Mouse (Mus musculus) hindbrain, postnatal 0 days (tissue): ENCODE measurements around the gene Tspan31. TPM values are rescaled to one million over a fixed set of nuclear protein-coding genes. Genes with fewer than 3 reads are reported as not detected.

Experiments
- ATAC-seq: fragments of 200-750 bp; cut with Nextera tagmentation; 2 replicates; pipeline ENCODE4 v1.8.0; 2017; ENCODE audit warnings: mild to moderate bottlenecking, moderate TSS enrichment, moderate library complexity
- DNase-seq: peaks from one replicate; pipeline ENCODE4 v3.0.0-alpha.2; 2015; ENCODE audit warnings: low spot score
- H3K27ac ChIP-seq: fragments of 300-500 bp; sonication (generic); 2 replicates; pipeline ENCODE4 v1.5.1; 2014; ENCODE audit warnings: mild to moderate bottlenecking
- H3K27me3 ChIP-seq: fragments of 300-500 bp; sonication (generic); 2 replicates; pipeline ENCODE4 v1.6.1; 2014; ENCODE audit warnings: low read length, mixed read lengths; ENCODE audit not compliant: insufficient read depth
- H3K36me3 ChIP-seq: fragments of 300-500 bp; sonication (generic); 2 replicates; pipeline ENCODE4 v1.6.1; 2014; ENCODE audit warnings: low read length, mixed read lengths; ENCODE audit not compliant: insufficient read depth
- H3K4me1 ChIP-seq: fragments of 300-500 bp; sonication (generic); 2 replicates; pipeline ENCODE4 v1.6.1; 2014; ENCODE audit warnings: antibody characterized with exemption, low read length, mixed read lengths; ENCODE audit not compliant: insufficient read depth
- H3K4me2 ChIP-seq: fragments of 300-500 bp; sonication (generic); 2 replicates; pipeline ENCODE4 v1.6.1; 2014; ENCODE audit warnings: low read depth, mild to moderate bottlenecking, low read length, moderate library complexity, mixed read lengths
- H3K4me3 ChIP-seq: fragments of 300-500 bp; sonication (generic); 2 replicates; pipeline ENCODE4 v1.5.1; 2014; ENCODE audit warnings: low read length
- H3K9ac ChIP-seq: fragments of 300-500 bp; sonication (generic); replicated peaks from 2 replicates; pipeline ENCODE4 v1.6.1; 2014; ENCODE audit warnings: mild to moderate bottlenecking, low read length, moderate library complexity, mixed read lengths
- H3K9me3 ChIP-seq: fragments of 300-500 bp; sonication (generic); 2 replicates; pipeline ENCODE4 v1.6.1; 2016; ENCODE audit warnings: low read length, mixed read lengths
- CTCF ChIP-seq: IDR thresholded peaks from 2 replicates; pipeline ENCODE4 v1.5.1; 2016; ENCODE audit warnings: antibody characterized with exemption, control low read depth, low read depth
- WGBS: fragments of 180-500 bp; shearing (Covaris S2); extraction: QIAGEN DNeasy Blood & Tissue Kit; methylation state at CpG from one replicate; pipeline ENCODE4 v1.1.7; 2014; 5-methylcytosine and 5-hydroxymethylcytosine counted together
- polyA plus RNA-seq: library from polyadenylated mRNA; unstranded; fragments of >200 nt; fragmentation: Nextera tagmentation; extraction: Ambion mirVana; gene quantifications from 2 replicates; pipeline ENCODE4 v1.2.1, GENCODE M21; 2015
- total RNA-seq: library from RNA; depleted of rRNA; stranded (reverse); fragments of >200 nt; gene quantifications from 2 replicates; pipeline ENCODE4 v1.2.3, GENCODE M21; 2014

Gene Tspan31
- total and polyA plus RNA-seq, 2 experiments from 2014 or later = 105 to 129 TPM

DNA sequence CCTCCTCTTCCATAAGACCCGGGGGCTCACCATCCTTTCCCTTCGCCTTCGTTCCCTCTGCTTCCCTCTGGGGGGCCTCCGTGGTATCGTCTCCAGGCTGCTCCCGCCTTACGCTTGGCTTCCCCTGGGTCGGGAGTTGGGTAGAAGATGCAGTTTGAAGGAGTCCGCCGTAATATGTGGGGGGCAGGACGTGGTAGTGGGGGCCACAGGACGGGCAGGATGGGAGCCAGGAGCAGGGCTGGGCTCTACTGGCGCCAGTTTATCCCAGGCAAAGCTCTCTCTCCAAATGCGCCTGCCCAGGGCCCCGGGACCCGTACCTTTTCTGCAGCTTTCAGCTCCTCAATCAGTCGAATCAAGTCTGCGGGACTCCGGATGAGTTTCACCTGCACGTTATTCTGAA lies 28.4 kb upstream of the Tspan31 start:
- 79% methylated on average over 20 of the region's 20 CpGs for WGBS
- no peak for ATAC-seq
- H3K36me3 ChIP-seq = peaks cover 31% of the 10 kb centered on the region

DNA sequence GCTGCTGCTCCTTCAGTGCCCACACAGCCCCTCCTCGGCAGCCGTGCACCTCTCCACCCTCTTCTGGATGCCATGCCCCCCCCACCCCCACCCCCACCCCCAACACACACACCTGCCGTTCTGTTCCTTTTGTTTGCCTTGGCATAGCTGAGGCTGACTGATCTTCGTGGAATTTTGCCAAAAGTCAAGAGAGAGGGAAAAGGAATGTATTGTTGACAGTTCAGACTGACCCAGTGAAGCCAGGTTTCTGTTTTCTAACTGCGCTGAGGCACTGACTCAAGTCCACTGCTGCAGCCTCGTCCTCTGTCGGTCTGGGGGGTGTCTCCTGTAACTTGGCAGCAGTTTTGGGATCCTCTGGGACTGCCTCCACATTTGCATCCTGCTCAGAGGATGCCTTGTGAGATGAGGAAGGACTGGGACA lies 24.3 kb upstream of the Tspan31 start:
- H3K4me1 ChIP-seq = peaks cover 6% of the 10 kb centered on the region
- no peaks in the 10 kb centered on the region for H3K27me3 ChIP-seq
- ATAC-seq = no peak
- no peak overlapping the region for H3K4me3 ChIP-seq
- peak overlapping the region; percentile 60; the same call in 1 of the 2 replicates for H3K27ac ChIP-seq
- no peaks in the 10 kb centered on the region for H3K9me3 ChIP-seq
- 17% methylated on average over 7 of the region's 7 CpGs for WGBS
- no peak for TF ChIP-seq CTCF
- no peak overlapping the region for H3K4me2 ChIP-seq
- H3K9ac ChIP-seq = no peak overlapping the region
- H3K36me3 ChIP-seq = peaks cover 27% of the 10 kb centered on the region
- peak; percentile 54 for DNase-seq

More for the DNA sequence above, 28.4 kb upstream of the Tspan31 start:
- no peak for DNase-seq
- no peak overlapping the region for H3K4me2 ChIP-seq
- H3K4me1 ChIP-seq = peaks cover 6% of the 10 kb centered on the region; the same call in 1 of the 2 replicates
- H3K27me3 ChIP-seq = no peaks in the 10 kb centered on the region
- no peak overlapping the region for H3K9ac ChIP-seq
- H3K9me3 ChIP-seq = no peaks in the 10 kb centered on the region
- no peak overlapping the region for H3K27ac ChIP-seq
- no peak for TF ChIP-seq CTCF
- H3K4me3 ChIP-seq = no peak overlapping the region

DNA sequence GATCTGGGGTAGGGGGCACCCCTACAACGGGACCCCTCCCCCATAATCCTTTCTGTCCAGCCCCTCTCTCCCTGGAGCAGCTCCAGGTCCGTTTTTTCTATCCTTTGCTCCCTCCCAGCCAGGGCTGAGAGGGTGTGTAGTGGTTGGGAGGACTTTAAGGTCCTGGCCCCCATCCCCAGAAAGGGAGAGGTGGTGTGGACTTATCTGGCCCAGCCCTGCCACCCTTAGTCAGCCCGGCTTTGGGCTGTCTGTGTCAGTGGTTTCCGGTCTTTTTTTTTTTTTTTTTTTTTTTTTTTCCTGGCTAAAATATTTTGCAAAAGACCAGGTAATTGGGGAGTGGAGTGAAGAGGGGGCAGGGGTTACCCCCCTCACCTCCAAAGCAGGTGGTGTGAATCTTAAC lies 22.7 kb upstream of the Tspan31 start:
- 56% methylated on average over 4 of the region's 4 CpGs for WGBS
- DNase-seq = no peak
- peaks cover 20% of the 10 kb centered on the region for H3K36me3 ChIP-seq

DNA sequence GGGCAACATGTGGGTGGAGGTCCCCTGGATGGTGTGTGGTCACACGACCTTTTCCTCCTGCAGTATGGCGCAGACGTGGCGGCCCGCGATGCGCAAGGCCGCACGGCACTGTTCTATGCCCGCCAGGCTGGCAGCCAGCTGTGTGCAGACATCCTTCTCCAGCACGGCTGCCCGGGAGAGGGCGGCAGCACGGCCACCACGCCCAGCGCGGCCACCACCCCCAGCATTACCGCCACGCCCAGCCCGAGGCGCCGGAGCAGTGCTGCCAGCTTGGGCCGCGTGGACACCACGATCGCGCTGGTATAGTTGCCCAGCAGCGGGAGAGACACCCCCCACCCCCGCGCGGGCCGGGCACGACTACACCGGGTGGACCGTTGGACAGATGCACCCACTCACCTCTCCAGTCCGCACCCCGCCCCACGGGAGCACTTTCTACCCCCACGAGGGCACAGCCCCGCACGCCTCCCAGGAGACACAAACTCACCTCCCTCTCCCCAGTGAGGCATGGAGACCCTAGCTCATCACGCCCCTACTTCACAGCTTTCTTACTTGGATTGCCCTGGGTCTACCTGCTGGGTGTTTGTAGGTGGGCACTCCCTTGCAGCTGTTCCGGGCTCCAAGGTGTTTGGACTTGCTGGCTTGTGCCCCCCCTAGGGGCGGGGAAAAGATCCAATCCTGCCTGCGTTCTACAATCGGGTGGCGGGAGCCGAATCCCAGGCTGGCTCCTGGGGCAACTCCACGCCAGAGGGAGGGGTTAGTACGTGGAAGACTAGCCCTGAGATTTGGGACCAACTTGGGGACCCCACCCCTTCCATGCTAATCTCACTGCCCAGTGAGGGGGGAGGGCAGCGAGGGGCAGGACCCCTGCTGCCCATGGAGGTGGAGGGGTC lies 21.7 kb upstream of the Tspan31 start:
- peak; percentile 57 for DNase-seq
- Histone ChIP-seq H3K9me3 (no peaks in the 10 kb centered on the region), H3K27ac (0 out of 2 replicates have a peak overlapping the region, but pooled peaks have one; percentile 36), H3K4me3 (peak overlapping the region; percentile 21), H3K27me3 (no peaks in the 10 kb centered on the region), H3K4me1 (peaks cover 6% of the 10 kb centered on the region), H3K36me3 (peaks cover 17% of the 10 kb centered on the region; the same call in 1 of the 2 replicates), H3K4me2 (peak overlapping the region; percentile 49), H3K9ac (peak overlapping the region; percentile 28; the same call in 1 of the 2 replicates)
- 10% methylated on average over 48 of the region's 51 CpGs for WGBS
- peak; percentile 33 for ATAC-seq
- TF ChIP-seq CTCF = no peak; the same call in 1 of the 2 replicates

More for the DNA sequence above, 22.7 kb upstream of the Tspan31 start:
- Histone ChIP-seq H3K9ac (no peak overlapping the region), H3K27ac (no peak overlapping the region), H3K27me3 (no peaks in the 10 kb centered on the region), H3K4me1 (peaks cover 6% of the 10 kb centered on the region), H3K4me3 (no peak overlapping the region), H3K9me3 (no peaks in the 10 kb centered on the region), H3K4me2 (no peak overlapping the region)
- no peak for TF ChIP-seq CTCF
- no peak for ATAC-seq

DNA sequence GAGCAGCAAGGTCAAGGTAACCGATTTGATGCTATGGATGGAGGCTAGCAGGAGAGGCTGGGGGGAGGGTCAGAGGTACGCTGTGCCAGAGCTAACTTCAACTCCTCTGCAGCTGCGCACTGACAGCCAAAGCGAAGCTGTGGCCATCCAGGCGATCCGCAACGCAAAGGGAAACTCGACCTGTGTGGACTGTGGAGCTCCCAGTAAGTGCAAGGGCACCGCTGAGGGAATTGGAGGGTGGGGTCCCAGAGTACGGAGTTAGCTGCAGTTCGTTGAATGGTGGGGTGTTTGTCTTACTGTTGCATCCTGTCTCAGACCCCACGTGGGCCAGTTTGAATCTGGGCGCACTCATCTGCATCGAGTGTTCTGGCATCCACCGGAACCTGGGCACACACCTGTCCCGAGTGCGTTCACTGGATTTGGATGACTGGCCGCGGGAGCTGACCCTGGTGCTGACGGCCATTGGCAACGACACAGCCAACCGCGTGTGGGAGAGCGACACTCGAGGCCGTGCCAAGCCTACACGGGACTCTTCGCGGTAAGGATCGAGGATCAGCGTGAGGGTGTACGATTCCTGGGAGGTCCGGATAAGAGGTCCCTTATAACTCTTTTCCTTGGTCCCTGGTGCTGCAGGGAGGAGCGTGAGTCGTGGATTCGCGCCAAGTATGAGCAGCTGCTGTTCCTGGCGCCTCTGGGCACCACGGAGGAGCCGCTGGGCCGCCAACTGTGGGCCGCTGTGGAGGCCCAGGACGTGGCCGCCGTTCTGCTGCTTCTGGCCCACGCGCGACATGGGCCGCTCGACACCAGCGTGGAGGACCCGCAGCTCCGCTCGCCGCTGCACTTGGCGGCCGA lies 20.7 kb upstream of the Tspan31 start:
- Histone ChIP-seq H3K4me1 (peaks cover 6% of the 10 kb centered on the region), H3K27ac (peak overlapping the region; percentile 36; the same call in 1 of the 2 replicates), H3K27me3 (no peaks in the 10 kb centered on the region), H3K9me3 (no peaks in the 10 kb centered on the region), H3K4me3 (peak overlapping the region; percentile 21), H3K9ac (peak overlapping the region; percentile 28; the same call in 1 of the 2 replicates), H3K4me2 (peak overlapping the region; percentile 49), H3K36me3 (peaks cover 10% of the 10 kb centered on the region; the same call in 1 of the 2 replicates)
- DNase-seq = peak; percentile 67
- 0 out of 2 replicates have a peak, but pooled peaks have one; percentile 2 for ATAC-seq
- 12% methylated on average over 57 of the region's 57 CpGs for WGBS
- no peak for TF ChIP-seq CTCF

DNA sequence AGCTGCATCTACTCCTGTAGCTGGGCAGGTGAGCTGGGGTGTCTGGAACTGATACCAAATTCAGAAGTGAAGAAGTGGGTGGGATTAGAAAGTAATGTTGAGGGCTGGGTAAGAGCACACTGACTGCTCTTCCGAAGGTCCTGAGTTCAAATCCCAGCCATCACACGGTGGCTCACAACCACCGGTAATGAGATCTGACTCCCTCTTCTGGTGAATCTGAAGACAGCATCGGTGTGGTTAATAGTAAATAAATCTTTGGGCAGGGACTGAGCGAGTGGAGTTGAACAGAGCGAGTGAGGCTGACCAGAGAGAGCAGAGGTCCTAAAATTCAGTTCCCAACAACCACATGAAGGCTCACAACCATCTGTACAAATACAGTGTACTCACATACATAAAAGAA lies 15.6 kb upstream of the Tspan31 start:
- ATAC-seq (no peak), DNase-seq (no peak)
- WGBS = 77% methylated on average over 6 of the region's 6 CpGs
- peak; percentile 37 for TF ChIP-seq CTCF
- H3K27ac ChIP-seq = no peak overlapping the region
- H3K9ac ChIP-seq = no peak overlapping the region
- no peaks in the 10 kb centered on the region for H3K27me3 ChIP-seq
- peaks cover 9% of the 10 kb centered on the region for H3K4me1 ChIP-seq
- no peaks in the 10 kb centered on the region for H3K9me3 ChIP-seq
- peaks cover 23% of the 10 kb centered on the region; the same call in 1 of the 2 replicates for H3K36me3 ChIP-seq
- H3K4me2 ChIP-seq = no peak overlapping the region
- H3K4me3 ChIP-seq = no peak overlapping the region
